Mouse (Mus musculus): ENCODE results near the gene Lce3d. TPM values are rescaled to one million over a fixed set of nuclear protein-coding genes. Genes with fewer than 3 reads are reported as not detected.

Lce3d gene
- not detected for polyA plus RNA-seq (2014; fragmentation: Illumina TruSeq; extraction: RNeasy Lipid Tissue Mini Kit (QIAGEN cat#74804); ENCODE audit: low read depth, low replicate concordance)

GRCm38 (mm10) chr3:92957090-92957489 is at the start of gene Lce3d:
Lce3d (plus strand) TSS chr3:92957390.

GRCm38 (mm10) chr3:92926130-92926529 is 31.1 kb upstream of the Lce3d start, which contains the start of gene Lce3a:
Lce3a (minus strand) TSS chr3:92926230.

GRCm38 (mm10) chr3:92932679-92933078 is 24.5 kb upstream of the Lce3d start, which contains the start of gene Lce3b:
Lce3b (plus strand) TSS chr3:92932979.

GRCm38 (mm10) chr3:92944186-92944585 is 13.0 kb upstream of the Lce3d start, which contains the start of gene Lce3c:
Lce3c (plus strand) TSS chr3:92944486.

GRCm38 (mm10) chr3:92966761-92967160 is 9.6 kb downstream of the Lce3d start, which contains the start of gene Lce3e:
Lce3e (plus strand) TSS chr3:92967061.

GRCm38 (mm10) chr3:92991926-92992325 is 34.7 kb downstream of the Lce3d start, which contains the start of gene Lce3f:
Lce3f (plus strand) TSS chr3:92992226.

Other genes with a start within 250 kb of the Lce3d start
- not detected for gene Lce1e, start 248.3 kb upstream of the Lce3d start, polyA plus RNA-seq (2014; fragmentation: Illumina TruSeq; extraction: RNeasy Lipid Tissue Mini Kit (QIAGEN cat#74804); ENCODE audit: low read depth, low replicate concordance)
- not detected for gene Lce1f, start 237.0 kb upstream of the Lce3d start, polyA plus RNA-seq (2014; fragmentation: Illumina TruSeq; extraction: RNeasy Lipid Tissue Mini Kit (QIAGEN cat#74804); ENCODE audit: low read depth, low replicate concordance)
- gene Gm38119, start 218.3 kb upstream of the Lce3d start, polyA plus RNA-seq (2014; fragmentation: Illumina TruSeq; extraction: RNeasy Lipid Tissue Mini Kit (QIAGEN cat#74804); ENCODE audit: low read depth, low replicate concordance), result not detected
- not detected for gene Lce1g, start 205.1 kb upstream of the Lce3d start, polyA plus RNA-seq (2014; fragmentation: Illumina TruSeq; extraction: RNeasy Lipid Tissue Mini Kit (QIAGEN cat#74804); ENCODE audit: low read depth, low replicate concordance)
- not detected for gene Lce1h, start 192.3 kb upstream of the Lce3d start, polyA plus RNA-seq (2014; fragmentation: Illumina TruSeq; extraction: RNeasy Lipid Tissue Mini Kit (QIAGEN cat#74804); ENCODE audit: low read depth, low replicate concordance)
- gene Lce1i, start 178.5 kb upstream of the Lce3d start, polyA plus RNA-seq (2014; fragmentation: Illumina TruSeq; extraction: RNeasy Lipid Tissue Mini Kit (QIAGEN cat#74804); ENCODE audit: low read depth, low replicate concordance), result not detected
- gene Lce1j, start 166.9 kb upstream of the Lce3d start, polyA plus RNA-seq (2014; fragmentation: Illumina TruSeq; extraction: RNeasy Lipid Tissue Mini Kit (QIAGEN cat#74804); ENCODE audit: low read depth, low replicate concordance), result not detected
- not detected for gene Lce1k, start 149.5 kb upstream of the Lce3d start, polyA plus RNA-seq (2014; fragmentation: Illumina TruSeq; extraction: RNeasy Lipid Tissue Mini Kit (QIAGEN cat#74804); ENCODE audit: low read depth, low replicate concordance)
- gene Kprp, start 130.1 kb upstream of the Lce3d start, polyA plus RNA-seq (2014; fragmentation: Illumina TruSeq; extraction: RNeasy Lipid Tissue Mini Kit (QIAGEN cat#74804); ENCODE audit: low read depth, low replicate concordance), result not detected
- gene Lce1l, start 106.1 kb upstream of the Lce3d start, polyA plus RNA-seq (2014; fragmentation: Illumina TruSeq; extraction: RNeasy Lipid Tissue Mini Kit (QIAGEN cat#74804); ENCODE audit: low read depth, low replicate concordance), result not detected
- not detected for gene 2310050C09Rik, start 87.2 kb upstream of the Lce3d start, polyA plus RNA-seq (2014; fragmentation: Illumina TruSeq; extraction: RNeasy Lipid Tissue Mini Kit (QIAGEN cat#74804); ENCODE audit: low read depth, low replicate concordance)
- not detected for gene Lce3a, start 31.2 kb upstream of the Lce3d start, polyA plus RNA-seq (2014; fragmentation: Illumina TruSeq; extraction: RNeasy Lipid Tissue Mini Kit (QIAGEN cat#74804); ENCODE audit: low read depth, low replicate concordance)
- not detected for gene Lce3b, start 24.4 kb upstream of the Lce3d start, polyA plus RNA-seq (2014; fragmentation: Illumina TruSeq; extraction: RNeasy Lipid Tissue Mini Kit (QIAGEN cat#74804); ENCODE audit: low read depth, low replicate concordance)
- not detected for gene Lce3c, start 12.9 kb upstream of the Lce3d start, polyA plus RNA-seq (2014; fragmentation: Illumina TruSeq; extraction: RNeasy Lipid Tissue Mini Kit (QIAGEN cat#74804); ENCODE audit: low read depth, low replicate concordance)
- gene Lce3e, start 9.7 kb downstream of the Lce3d start, polyA plus RNA-seq (2014; fragmentation: Illumina TruSeq; extraction: RNeasy Lipid Tissue Mini Kit (QIAGEN cat#74804); ENCODE audit: low read depth, low replicate concordance), result not detected
- not detected for gene Lce3f, start 34.8 kb downstream of the Lce3d start, polyA plus RNA-seq (2014; fragmentation: Illumina TruSeq; extraction: RNeasy Lipid Tissue Mini Kit (QIAGEN cat#74804); ENCODE audit: low read depth, low replicate concordance)
- gene Crct1, start 58.3 kb downstream of the Lce3d start, polyA plus RNA-seq (2014; fragmentation: Illumina TruSeq; extraction: RNeasy Lipid Tissue Mini Kit (QIAGEN cat#74804); ENCODE audit: low read depth, low replicate concordance), result not detected
- gene Lce1m, start 61.7 kb downstream of the Lce3d start, polyA plus RNA-seq (2014; fragmentation: Illumina TruSeq; extraction: RNeasy Lipid Tissue Mini Kit (QIAGEN cat#74804); ENCODE audit: low read depth, low replicate concordance), result not detected
- not detected for gene Gm4858, start 111.4 kb downstream of the Lce3d start, polyA plus RNA-seq (2014; fragmentation: Illumina TruSeq; extraction: RNeasy Lipid Tissue Mini Kit (QIAGEN cat#74804); ENCODE audit: low read depth, low replicate concordance)
- not detected for gene Crnn, start 187.4 kb downstream of the Lce3d start, polyA plus RNA-seq (2014; fragmentation: Illumina TruSeq; extraction: RNeasy Lipid Tissue Mini Kit (QIAGEN cat#74804); ENCODE audit: low read depth, low replicate concordance)
- gene Flg2, start 239.9 kb downstream of the Lce3d start, polyA plus RNA-seq (2014; fragmentation: Illumina TruSeq; extraction: RNeasy Lipid Tissue Mini Kit (QIAGEN cat#74804); ENCODE audit: low read depth, low replicate concordance), result not detected

Data from liver, adult 10 weeks (tissue).